Mouse (Mus musculus): ENCODE results near the gene Egln3.
A peak's percentile ranks its signal among the peaks of the same experiment; 100 is the strongest.

Egln3 gene

DNA sequence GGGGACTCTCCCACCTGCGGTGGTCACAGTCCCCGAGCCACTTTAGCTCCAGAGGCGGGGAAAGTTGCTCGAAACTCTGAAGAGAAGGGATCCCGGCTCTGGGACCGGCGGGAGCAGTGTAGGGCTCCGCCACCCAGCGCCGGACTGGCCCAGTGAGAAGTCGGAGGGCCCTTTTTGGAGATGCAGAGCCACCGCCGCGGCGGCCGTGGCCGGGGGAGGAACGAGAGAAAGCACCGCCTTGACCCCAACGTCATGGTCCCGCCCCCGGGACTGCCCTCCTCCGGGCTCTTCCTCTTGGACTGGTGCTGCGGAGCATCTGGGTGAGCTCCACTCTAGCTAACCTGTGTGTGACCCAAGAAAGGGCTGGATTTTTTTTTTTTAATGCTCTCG, at the start of gene Egln3:
Gene Egln3, minus strand, starts transcription at position 205 of the 390 bp plus-strand sequence.
- DNase-seq = peak; percentile 22

GRCm38 (mm10) chr12:54253449-54253848, 49.8 kb upstream of the Egln3 start:
- DNase-seq = no peak

- no peak for DNase-seq
Observed at GRCm38 (mm10) chr12:54251942-54252400, 48.3 kb upstream of the Egln3 start.

DNA sequence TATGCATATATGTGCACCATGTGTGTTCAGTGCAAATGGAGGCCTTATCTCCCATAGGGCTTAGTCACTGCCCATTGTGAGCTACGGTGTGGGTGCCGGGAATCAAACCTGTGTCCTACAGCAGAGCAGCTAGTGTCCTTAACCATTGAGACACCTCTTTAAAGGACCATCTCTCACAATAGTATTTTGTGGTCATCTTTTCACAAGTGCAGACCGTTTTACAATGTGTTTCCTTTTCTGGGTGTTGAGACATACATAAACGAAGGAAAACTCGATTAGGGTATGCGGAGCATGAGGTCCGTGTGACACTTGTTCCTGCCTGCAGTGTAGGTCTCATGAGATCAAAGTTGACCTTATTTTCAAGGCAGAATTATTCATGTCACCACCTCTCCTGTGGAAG, 44.2 kb upstream of the Egln3 start:
- DNase-seq = no peak

DNA sequence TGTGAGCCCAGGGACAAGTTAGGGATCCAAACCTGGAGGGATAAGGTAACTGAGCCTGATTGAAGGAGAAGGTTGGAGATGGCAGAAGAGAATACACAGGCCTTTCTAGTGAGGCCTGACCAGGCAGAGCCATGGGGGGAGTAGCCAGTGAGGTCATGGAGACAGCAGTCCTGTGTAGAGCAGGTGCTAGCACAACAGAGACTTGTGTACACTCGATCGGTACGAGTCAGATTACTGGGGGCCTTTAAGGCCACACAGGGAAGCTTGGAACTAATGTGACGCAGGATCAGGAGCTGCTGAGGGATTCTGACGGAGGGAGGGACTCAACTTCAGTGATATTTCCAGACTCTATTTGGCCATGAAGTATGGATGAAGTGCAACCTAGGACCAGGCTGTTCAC, 39.5 kb upstream of the Egln3 start:
- no peak for DNase-seq

GRCm38 (mm10) chr12:54241976-54242375, 38.3 kb upstream of the Egln3 start:
- DNase-seq = no peak

- no peak for DNase-seq
Observed at GRCm38 (mm10) chr12:54233794-54234193, 30.1 kb upstream of the Egln3 start.

DNA sequence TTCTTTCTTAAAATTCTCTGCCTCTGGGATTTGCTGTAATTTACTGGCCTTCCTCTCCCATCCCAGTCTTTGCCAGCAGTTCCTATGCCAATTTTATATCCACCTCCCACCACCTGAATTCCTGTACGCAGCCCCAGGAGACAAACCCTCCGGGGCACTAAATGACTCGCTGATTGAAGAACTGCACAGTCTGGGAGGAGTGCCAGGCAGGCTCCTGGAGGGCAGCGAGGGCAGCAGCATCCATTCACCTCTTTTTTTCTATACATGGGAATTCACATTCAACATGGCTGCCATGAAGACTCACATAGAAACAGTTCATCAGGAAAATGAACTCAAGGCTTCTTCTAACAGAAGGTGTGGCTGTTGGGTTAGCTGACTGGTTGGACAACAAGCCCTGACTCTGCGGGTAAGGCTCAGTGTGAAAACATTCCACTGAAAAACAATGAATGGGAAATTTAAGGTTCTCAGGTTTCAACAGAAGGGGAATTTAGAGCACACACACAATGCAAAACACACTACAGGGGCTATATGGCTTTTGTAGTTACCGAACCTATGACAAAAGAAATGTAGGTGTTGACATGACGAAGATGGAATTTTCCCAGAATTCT, 29.4 kb upstream of the Egln3 start:
- DNase-seq = no peak

DNA sequence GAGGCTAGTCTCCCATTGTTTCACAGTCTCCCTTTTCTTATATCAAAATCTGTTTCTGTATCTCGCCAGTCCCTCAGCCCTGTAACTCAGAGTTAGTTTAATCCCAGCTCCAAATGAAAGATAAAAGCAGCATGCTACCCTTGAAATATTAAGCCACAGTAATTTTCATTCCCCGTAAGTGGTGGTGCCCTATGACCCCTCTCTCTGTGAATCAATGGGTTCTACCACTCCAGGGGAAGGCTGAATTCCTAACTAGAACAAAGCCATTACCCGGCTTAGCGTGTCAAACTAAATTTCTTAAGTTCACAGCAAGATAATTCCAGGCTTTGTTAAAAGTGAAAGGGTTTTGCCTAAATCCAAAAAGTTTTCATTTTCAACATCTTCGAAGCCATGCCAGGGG, 28.8 kb upstream of the Egln3 start:
- no peak for DNase-seq

- no peak for DNase-seq
Observed at GRCm38 (mm10) chr12:54227551-54227950, 23.9 kb upstream of the Egln3 start.

GRCm38 (mm10) chr12:54226341-54226740, 22.7 kb upstream of the Egln3 start:
- no peak for DNase-seq

- DNase-seq = no peak
Observed at GRCm38 (mm10) chr12:54225610-54226009, 21.9 kb upstream of the Egln3 start.

DNA sequence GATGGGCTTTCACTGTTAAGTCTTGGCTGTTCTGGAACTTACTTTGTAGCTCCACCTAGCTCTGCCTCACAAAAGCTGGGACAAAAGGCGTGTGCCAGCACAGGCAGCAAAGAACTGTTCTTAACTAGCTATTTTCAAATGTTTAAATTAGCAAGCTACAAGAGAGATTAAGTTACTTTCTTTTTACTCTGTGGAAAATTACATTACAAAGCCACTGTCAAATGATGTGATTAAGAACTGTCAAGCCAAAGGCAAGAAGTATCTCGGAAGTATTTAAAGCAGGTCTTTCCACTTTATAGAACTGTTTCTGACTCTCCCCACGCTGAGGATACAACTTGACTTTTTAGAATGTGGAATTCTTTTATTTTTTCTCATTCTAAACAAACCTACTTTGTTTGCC, 21.4 kb upstream of the Egln3 start:
- no peak for DNase-seq

- no peak for DNase-seq
Observed at GRCm38 (mm10) chr12:54222036-54222760, 18.5 kb upstream of the Egln3 start.

DNA sequence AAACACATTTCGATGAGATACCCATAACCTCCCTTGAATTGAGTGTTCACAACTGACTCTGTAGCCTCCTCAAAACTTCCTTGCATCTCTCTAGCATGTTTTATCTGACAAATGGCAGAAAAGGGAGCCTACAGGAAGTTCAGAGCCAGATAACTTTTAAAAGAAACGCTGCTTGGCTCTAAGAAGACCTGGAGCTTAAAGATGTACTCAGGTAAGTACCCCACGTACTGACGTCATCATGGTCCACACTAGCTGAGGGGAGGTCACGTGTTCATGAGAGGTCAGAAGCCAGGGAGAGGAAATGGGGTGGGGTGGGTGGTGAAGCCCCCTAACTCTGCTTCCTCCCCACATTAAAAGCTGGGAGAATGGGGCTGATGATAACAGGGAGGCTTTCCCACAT, 13.0 kb upstream of the Egln3 start:
- no peak for DNase-seq

GRCm38 (mm10) chr12:54214426-54214825, 10.8 kb upstream of the Egln3 start:
- DNase-seq = no peak

DNA sequence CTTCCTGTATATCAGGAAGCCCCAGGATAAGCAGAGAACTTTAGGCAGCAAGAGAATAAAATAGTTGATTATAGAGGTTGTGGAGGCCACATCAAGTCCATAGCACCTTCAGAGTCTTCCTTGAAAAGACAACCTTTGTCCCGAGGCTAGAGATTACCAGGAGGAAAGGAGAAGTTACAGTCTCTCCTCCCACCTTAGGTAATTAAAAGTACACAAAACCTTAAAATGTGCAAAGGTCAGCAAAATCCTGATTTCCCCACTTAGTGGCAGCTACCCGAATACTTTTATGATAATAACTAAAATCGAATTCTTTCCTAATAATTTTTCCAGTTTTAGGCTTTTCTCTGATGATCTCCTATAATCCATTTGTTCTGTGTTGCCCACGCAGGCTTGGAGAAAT, 10.2 kb upstream of the Egln3 start:
- DNase-seq = no peak

DNA sequence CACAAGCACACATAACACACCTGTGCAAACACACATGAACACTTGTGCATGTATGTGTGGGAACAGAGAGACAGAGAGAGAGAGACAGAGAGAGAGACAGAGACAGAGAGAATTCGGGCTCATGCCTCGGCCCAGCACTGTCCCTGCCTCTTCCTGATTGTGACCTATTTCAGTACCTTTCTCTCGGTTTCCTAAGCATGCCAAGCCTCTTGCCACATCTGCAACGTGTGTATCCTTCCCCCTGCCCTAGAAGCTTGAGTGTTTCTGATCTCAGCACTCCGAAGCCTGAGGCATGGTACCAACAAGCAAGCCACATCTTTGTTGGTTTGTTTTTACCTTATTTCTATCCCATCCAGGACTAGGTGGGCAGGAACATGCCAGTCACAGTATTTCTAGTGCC, 9.6 kb upstream of the Egln3 start:
- no peak for DNase-seq

DNA sequence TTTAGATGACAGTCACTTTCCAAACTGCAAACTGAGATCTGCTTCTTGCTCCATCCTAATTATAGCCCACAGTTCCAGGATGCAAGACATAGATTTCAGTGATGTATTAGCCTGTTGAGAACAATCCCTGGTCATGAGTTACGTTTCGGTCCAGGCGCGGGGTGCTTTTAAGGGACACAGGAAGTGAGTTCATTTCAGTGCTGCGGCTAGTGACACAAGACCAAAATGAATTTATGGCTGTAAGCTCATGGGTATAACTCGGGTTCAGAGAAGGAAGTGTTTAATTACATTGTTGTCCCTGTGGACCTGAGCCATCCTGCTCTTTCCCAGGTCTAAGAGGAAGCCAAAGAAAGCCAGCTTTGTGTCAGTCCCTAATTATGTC, 5.5 kb upstream of the Egln3 start:
- DNase-seq = no peak

- DNase-seq = no peak
Observed at GRCm38 (mm10) chr12:54208433-54209181, 4.9 kb upstream of the Egln3 start.

DNA sequence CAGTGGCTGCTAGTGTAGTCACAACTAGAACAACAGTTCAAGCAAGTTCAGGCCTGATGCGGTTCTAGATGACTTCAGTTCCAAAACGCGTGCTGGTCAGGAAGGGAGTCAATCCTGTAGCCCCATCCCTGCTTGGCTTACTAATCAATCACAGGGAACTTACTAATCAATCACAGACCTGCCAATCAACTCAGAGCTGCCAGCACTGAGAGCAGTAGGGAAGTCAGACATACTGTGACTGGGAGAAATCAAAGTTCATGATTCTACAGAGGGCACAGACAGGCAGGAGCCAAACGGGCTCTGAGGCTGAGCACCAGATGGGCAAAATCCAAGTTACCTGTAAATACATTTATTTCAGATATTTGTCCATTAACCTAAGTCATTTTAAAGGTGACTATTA, 2.1 kb upstream of the Egln3 start:
- DNase-seq = no peak

DNA sequence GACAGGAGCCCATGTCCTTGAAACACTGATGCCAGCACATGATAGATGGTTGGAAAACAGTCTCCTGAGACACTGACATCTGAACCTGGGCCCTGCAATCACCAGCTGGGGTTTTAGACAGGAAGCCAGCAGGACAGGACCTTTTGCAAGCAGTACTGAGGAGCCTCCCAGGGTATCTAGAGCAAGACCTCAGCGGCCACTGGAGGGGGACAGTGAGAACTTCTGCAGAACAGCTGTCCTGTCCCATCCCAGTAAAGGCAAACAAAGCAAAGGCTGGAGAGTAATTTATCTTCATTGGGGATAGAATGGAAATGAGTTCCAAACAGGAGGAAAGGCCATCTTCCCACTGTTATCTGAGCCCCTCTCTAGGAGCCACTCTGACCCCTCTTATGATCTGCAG, 1.5 kb upstream of the Egln3 start:
- DNase-seq = no peak

GRCm38 (mm10) chr12:54202765-54203655, 650 bp downstream of the Egln3 start:
- no peak for DNase-seq

All from cerebellum, adult 11-12 months (tissue).